Mouse (Mus musculus) bone marrow, adult 2 months (tissue): Measurements from ENCODE around the gene Cers4. TPM values are rescaled to one million over a fixed set of nuclear protein-coding genes. Genes with fewer than 3 reads are reported as not detected.

ENCODE experiments used
- H3K27ac ChIP-seq: fragments of 200-500 bp; 2 replicates; pipeline ENCODE4 v1.5.1; 2012; ENCODE audit warnings: low read depth, mild to moderate bottlenecking, control low read depth, inconsistent platforms, low read length; ENCODE audit not compliant: control insufficient read depth, poor library complexity, insufficient read depth
- H3K4me1 ChIP-seq: fragments of 200-500 bp; 2 replicates; pipeline ENCODE4 v1.6.1; 2011; ENCODE audit warnings: low read length; ENCODE audit not compliant: control insufficient read depth, insufficient read depth
- H3K4me3 ChIP-seq: fragments of 200-500 bp; replicated peaks from 2 replicates; pipeline ENCODE3; 2011; ENCODE audit warnings: mild to moderate bottlenecking, low read depth, low read length, control low read depth; ENCODE audit not compliant: control insufficient read depth
- CTCF ChIP-seq: fragments of 200-500 bp; IDR thresholded peaks from 2 replicates; pipeline ENCODE4 v1.5.1; 2011; ENCODE audit warnings: low read length, control low read depth; ENCODE audit not compliant: control insufficient read depth, insufficient read depth
- POLR2A ChIP-seq: fragments of 200-500 bp; IDR thresholded peaks from 2 replicates; pipeline ENCODE4 v1.6.1; 2011; ENCODE audit warnings: low read depth, mild to moderate bottlenecking, control low read depth, low read length, borderline replicate concordance; ENCODE audit not compliant: control insufficient read depth
- WGBS: fragments of 180-500 bp; shearing (Covaris S2); methylation state at CpG from one replicate; pipeline ENCODE4 v1.1.7; 2018; 5-methylcytosine and 5-hydroxymethylcytosine counted together
- polyA plus RNA-seq: library from polyadenylated mRNA; stranded (reverse); fragments of >200 nt; gene quantifications from 2 replicates; pipeline ENCODE4 v1.2.4, GENCODE M21; 2011; ENCODE audit warnings: low replicate concordance; ENCODE audit not compliant: missing spikeins, insufficient read depth, insufficient read length

Gene Cers4
- polyA plus RNA-seq, 1 experiment: 8.1 TPM

DNA sequence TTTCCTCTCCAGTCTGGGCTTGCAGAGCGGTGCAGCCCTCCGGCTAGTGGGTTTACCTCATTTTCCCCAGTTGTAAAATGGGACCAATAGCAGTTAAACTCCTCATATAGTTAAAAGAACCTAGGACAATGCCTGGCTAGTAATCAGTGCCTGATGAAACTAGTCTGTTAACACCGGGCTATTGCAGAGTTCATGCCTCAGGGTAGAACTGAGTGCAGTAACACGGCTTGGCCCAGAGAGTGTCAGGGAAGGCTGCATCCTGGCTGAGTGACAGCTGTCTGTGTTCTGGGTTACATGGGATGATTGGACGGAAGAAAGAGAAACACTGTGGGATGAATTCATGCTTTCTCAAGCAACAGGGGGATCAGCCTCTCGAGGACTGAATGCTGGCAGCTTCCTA lies 3.1 kb downstream of the Cers4 start:
- no peaks in the 10 kb centered on the region; the same call in 1 of the 2 replicates for H3K4me1 ChIP-seq
- TF ChIP-seq POLR2A: no peak
- no peak for TF ChIP-seq CTCF
- no peak overlapping the region for H3K4me3 ChIP-seq
- no peak overlapping the region for H3K27ac ChIP-seq
- 66% methylated on average over 6 of the region's 6 CpGs for WGBS

DNA sequence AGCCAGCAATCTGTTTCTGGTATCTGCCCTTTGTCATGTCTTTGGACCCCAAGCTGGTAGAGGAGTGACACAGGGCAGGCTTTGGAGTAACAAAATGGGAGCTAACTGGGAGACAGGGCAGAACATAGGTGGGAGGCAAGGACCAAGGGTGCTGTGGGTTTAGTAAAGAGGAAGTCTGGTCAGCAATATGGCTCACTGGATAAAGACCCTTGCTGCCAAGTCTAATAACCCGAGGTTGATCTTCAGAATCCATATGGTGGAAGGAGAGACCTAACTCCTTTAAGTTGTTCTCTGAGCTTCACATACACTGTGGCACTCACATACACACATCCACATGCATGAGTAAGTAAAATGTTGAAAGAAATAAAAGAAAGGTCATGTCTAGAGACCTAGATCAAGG lies 4.8 kb downstream of the Cers4 start:
- Histone ChIP-seq H3K4me3 (no peak overlapping the region), H3K27ac (no peak overlapping the region), H3K4me1 (no peaks in the 10 kb centered on the region; the same call in 1 of the 2 replicates)
- no peak for TF ChIP-seq POLR2A
- TF ChIP-seq CTCF: no peak
- WGBS: 35% methylated on average over 1 of the region's 1 CpGs

DNA sequence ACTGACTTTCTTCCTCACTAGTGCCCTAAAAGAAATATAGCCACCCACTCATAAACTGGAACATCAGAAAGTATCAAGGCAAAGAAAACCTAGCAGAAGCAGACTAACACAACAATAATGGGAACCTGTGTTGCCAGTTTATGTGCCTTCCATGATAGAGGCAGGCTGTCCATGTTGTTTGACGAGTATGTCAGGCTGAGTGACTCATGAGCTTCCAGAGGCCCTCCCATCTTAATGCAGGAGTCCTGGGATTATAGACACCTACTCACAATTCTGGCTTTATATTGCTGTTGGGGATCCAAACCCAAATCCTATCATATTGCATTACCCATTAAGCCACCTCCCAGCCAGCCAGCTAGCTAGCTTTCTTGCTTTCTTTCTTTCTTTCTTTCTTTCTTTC lies 12.5 kb downstream of the Cers4 start:
- WGBS: 83% methylated on average over 1 of the region's 1 CpGs
- Histone ChIP-seq H3K4me3 (no peak overlapping the region), H3K27ac (no peak overlapping the region), H3K4me1 (no peaks in the 10 kb centered on the region; the same call in 1 of the 2 replicates)
- TF ChIP-seq POLR2A (no peak), CTCF (no peak)

DNA sequence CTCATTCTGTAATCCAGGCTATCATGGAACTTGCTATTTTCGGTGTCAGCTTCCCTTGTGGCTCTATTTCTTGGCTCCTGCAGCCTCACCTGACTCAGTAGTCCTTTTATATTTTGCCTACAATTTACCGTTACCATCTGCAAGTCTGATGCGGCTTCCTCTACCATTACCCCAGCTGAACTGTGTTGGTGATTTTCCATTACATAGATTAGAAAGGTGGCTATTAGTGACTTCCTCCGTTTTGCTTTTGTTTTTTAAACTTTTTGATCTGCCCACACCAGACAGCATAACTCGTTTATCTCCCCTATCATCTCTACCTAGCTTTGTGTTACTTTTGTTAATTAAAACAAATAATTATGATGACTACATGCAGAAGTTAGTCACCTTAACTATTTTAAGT lies 14.7 kb downstream of the Cers4 start:
- TF ChIP-seq POLR2A: no peak
- no peak for TF ChIP-seq CTCF
- Histone ChIP-seq H3K4me1 (no peaks in the 10 kb centered on the region; the same call in 1 of the 2 replicates), H3K27ac (no peak overlapping the region), H3K4me3 (no peak overlapping the region)
- 63% methylated on average over 5 of the region's 5 CpGs for WGBS

DNA sequence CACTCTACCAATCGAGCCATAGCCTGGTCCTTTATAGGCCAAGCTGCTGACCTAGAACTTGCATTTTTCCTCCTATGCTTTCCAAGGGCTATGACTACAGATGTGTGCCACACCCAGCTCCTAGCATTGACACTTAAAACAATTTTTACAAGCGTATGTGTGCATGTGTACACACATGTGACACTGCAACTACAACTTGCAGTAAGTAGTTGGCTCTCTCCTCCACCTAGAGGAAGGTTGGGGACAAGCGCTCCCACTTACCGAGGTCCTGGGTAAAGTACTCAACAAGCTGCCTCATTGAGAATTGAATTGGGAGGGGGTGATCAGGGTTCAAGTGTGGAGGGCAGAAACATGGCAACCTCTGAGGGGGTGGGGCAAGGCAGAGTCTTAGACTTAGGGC lies 18.0 kb downstream of the Cers4 start:
- TF ChIP-seq POLR2A (no peak), CTCF (no peak)
- Histone ChIP-seq H3K4me3 (no peak overlapping the region), H3K4me1 (no peaks in the 10 kb centered on the region), H3K27ac (no peak overlapping the region)
- WGBS: 87% methylated on average over 4 of the region's 4 CpGs

DNA sequence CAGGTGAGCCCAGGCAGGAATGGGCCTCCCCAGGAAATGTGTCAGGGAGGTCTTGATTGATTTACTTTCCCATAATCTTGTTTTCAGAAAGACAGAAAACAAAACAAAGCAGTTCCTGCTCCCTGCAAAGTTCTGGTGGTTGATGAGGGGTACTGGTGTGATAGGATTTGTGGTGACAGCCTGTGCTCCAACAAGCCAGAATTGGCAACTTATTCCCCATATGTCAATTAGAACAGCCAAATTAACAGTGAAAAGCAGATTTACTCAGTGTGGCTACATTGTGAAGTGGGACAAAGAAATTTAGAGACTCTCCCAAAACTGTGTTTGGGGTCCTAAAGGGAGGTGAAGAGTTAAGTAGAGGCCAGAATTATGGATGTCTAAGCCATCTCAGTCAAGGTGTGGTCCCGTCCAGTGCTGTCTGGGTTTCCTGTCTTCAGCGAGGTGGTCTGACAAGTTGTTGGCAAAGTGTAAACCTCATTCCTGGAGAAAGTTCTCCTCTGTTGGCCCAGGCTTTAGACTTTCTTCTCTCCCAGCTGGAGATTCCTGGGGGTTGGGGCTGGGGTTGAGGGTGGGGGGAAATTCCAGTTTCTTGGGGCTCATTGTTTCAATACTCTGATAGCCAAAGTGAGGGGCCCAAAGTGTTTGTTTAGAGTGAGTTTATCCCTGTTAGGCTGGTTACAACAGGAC lies 18.7 kb downstream of the Cers4 start:
- Histone ChIP-seq H3K4me1 (no peaks in the 10 kb centered on the region), H3K27ac (no peak overlapping the region), H3K4me3 (no peak overlapping the region)
- WGBS: 60% methylated on average over 2 of the region's 2 CpGs
- no peak for TF ChIP-seq CTCF
- TF ChIP-seq POLR2A: no peak

DNA sequence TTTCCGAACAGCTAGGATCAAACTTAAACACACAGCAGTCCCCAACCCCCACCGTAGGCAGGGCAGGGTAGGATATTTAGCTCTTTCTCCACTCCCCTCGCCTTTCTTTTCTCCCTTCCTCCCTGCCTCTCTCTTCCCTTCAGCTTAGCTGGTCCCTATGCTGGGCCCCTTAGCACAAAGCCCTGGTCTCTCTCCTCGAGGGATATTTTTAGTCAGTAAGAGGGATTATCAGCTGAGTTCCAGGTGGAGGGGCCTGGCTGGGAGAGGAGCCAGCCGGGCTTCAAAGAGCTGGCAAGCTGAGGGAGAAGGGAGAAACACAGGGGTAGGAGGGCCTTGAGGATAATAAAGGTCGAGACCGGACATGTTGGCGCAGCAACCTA lies 19.3 kb downstream of the Cers4 start:
- WGBS: 74% methylated on average over 8 of the region's 8 CpGs
- Histone ChIP-seq H3K4me3 (no peak overlapping the region), H3K4me1 (no peaks in the 10 kb centered on the region), H3K27ac (no peak overlapping the region)
- TF ChIP-seq CTCF (no peak), POLR2A (no peak)

DNA sequence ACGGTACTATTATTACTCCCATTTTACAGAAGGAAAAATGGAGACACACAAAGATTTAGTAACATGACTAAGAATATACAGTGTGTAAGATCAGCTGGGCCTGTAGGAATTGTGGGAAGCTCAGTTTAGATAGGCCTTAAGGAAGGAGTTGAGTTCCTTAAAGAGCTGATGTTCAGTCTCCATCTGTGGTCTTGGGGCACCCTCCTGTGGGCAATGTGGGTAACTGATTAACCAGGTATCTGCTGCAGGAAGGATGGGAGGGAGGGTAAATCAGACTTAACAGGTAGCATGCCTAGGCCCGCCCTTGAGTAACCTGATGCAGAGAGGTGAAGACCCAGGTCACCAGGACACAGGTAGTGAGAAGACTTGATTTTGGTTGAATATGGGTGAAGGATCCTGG lies 23.3 kb downstream of the Cers4 start:
- TF ChIP-seq CTCF: peak; percentile 56
- no peak for TF ChIP-seq POLR2A
- no peak overlapping the region for H3K4me3 ChIP-seq
- H3K27ac ChIP-seq: no peak overlapping the region
- WGBS: 75% methylated on average over 2 of the region's 2 CpGs
- no peaks in the 10 kb centered on the region for H3K4me1 ChIP-seq

DNA sequence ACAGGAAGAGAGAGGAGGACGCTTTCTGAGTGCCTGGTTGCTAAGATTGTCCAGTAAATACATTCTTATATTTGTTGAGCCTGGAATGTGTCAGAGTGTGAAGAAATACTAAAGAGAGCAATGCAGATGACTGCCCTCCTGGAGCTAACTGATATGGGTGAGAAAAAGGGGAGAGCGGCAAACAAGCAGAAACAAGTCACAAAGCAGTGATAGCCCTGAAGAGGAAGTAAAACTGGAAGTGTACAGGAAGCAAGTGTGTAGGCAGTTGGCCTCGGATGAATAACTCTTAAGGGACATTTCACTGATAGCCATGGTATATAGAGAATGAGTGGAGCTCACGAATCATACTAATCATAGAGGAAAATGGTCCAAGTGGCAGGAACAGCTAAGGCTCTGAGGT lies 28.6 kb downstream of the Cers4 start:
- whole genome bisulfite sequencing: 34% methylated on average over 4 of the region's 4 CpGs
- Histone ChIP-seq H3K4me3 (no peak overlapping the region), H3K27ac (no peak overlapping the region), H3K4me1 (no peaks in the 10 kb centered on the region; the same call in 1 of the 2 replicates)
- no peak for TF ChIP-seq POLR2A
- TF ChIP-seq CTCF: no peak
